Mouse (Mus musculus) bone marrow macrophage, adult 2 months (primary cell): ENCODE results near the gene Hpd.

Experiments
- CTCF ChIP-seq: IDR thresholded peaks from 2 replicates; pipeline ENCODE4 v1.5.1; 2012; ENCODE audit warnings: low read depth, mild to moderate bottlenecking, low read length, moderate library complexity
- POLR2A ChIP-seq: IDR thresholded peaks from 2 replicates; pipeline ENCODE4 v1.6.1; 2012; ENCODE audit warnings: mild to moderate bottlenecking, low read depth, low read length, borderline replicate concordance

- TF ChIP-seq CTCF (no peak), POLR2A (no peak)
Observed at GRCm38 (mm10) chr5:123170365-123170764, 12.2 kb downstream of the Hpd start.
